Mouse (Mus musculus) gastrocnemius, adult 8-10 months (tissue): ENCODE data around the gene Snn. TPM values are rescaled to one million over a fixed set of nuclear protein-coding genes. Genes with fewer than 3 reads are reported as not detected.
"Not testable (repeated sequence)": the region's sequence is repeated elsewhere in the genome, so short reads cannot be mapped to it uniquely, and the experiment has no call there.

Experiments
- DNase-seq, 2 experiments: peaks; one replicate each; pipeline ENCODE4 v3.0.0; 2022; ENCODE audit warnings: low spot score in 2 of 2
- total RNA-seq, 4 experiments: library from RNA; stranded (reverse); gene quantifications; 2 replicates each; pipeline ENCODE4 v1.2.4; 2022

The Snn gene
- total RNA-seq = 1 to 10 TPM; 2.3 to 3.7 (median 3.1) TPM

DNA sequence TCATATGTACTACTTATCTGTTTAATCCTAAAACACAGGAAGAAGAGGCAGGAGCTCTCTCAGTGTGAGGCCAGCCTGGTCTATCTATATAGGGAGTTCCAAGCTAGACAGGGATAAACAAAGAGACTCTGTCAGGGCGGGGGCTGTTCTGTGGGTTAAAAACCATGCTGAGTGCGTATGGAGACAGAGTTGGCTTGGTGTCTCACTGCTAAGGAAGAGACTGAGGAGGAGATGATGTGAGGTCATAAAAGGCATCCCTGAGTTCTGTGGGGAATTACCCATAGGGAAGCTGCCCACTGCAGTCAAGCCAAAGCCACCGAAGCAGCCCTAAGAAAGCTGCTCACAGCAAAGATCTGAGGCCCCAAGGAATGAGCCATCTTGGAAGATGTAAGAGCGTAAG is at the start of gene Snn:
Gene Snn, plus strand, starts transcription at position 301 of the 400 bp plus-strand sequence.
- no peak for DNase-seq

DNA sequence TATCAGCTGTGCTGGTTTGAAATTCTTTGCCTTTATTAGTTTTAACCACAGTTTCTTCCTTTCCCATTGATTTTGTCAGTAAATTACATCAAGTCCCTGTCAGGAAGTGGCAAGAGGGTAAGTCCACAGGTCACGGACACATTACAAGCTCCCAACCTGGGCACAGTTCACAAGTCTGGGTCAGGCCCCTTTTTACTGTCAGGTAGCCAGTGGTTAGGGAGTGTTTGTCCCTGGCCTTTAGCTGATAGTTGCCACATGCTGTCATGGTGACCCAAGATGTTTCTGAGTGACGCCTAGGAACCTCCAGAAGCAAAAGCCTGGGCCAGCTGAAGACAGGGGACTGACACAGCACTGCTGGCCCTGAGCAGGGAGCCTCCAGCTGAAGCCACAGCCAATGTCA is 49.5 kb upstream of the Snn start:
- DNase-seq = no peak

DNA sequence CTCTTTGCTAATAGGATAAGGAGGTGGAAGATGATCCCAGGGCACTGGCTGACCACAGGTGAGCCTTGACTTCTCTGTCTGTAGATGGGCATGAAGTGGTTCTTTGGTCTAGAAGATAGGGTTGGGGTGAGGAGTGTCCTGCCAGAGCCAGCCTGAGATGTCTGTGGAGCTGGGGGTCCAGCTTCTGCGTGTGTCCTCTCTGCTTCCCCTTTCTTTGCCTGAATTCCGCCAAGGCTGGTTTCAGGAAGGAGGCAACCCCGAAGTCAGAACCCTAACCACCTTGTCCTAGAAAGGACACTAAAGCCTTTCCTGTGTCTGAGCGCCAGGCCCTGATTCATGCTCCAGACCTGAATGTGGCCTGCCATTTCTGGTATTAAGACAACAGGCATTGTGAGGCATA is 48.8 kb upstream of the Snn start:
- no peak for DNase-seq

DNA sequence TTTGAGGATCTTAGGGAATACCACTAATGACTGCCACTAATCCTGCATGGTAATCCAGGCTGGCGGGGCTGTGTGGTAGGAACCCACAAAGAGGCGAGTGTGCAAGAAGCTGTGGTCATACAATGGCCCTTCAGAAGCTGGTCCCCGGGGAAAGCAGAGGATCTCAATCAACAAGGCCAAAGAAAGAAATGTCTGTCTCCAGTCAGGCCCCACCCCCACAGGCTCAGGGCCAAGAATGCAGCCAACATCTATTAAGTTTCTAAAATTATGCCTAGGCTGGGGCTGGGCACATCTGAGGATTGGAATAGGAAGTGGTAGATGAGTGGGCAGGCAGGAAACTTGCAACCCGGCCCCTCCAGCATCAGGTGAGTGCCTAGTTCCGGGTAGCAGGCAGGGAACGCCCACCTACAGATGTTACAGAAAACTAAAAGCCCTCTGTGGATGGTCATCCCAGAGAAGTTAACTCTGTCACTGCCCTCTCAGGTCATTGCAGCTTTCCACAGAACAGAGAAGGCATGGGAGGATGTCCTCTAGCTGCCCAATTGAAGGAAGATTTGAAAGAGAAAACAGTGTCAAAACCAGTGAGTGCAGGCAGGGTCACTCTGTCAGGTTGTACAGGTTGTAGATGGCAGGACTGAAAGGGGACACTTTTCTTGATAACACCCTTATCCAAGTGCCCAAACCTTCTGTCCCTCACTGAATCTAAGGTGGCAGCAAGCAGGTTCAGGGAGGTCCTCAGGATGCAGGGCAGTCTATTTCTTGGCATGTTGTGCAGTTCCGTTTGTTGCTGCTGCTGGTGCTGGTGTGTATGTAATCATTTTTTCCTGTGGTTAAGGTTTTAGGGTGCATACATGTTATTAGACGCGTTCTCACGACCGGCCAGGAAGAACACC is 47.9 kb upstream of the Snn start:
- peak; percentile 26 to 53 for DNase-seq

DNA sequence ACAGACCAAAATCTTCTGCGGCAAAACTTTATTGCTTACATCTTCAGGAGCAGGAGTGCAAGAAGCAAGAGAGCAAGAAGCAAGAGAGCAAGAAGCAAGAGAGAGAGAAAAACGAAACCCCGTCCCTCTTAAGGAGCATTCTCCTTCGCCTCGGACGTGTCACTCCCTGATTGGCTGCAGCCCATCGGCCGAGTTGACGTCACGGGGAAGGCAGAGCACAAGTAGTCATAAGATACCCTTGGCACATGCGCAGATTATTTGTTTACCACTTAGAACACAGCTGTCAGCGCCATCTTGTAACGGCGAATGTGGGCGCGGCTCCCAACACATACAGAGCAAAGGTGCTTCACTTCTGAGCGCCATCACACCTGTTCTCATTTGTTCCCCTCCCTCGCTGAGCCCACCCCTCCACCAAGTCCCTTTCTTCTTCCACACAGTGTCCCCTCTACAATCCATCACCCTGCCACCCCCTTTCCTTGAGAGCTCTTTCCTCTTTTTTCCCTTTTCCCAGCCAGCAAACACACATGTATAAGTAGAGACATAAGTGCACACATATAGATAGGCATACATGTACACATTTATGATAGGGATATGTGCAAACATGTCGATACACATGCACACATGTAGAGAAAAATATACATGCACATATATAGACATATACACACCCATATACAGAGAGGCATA is 47.1 kb upstream of the Snn start:
- DNase-seq = not testable (repeated sequence)

DNA sequence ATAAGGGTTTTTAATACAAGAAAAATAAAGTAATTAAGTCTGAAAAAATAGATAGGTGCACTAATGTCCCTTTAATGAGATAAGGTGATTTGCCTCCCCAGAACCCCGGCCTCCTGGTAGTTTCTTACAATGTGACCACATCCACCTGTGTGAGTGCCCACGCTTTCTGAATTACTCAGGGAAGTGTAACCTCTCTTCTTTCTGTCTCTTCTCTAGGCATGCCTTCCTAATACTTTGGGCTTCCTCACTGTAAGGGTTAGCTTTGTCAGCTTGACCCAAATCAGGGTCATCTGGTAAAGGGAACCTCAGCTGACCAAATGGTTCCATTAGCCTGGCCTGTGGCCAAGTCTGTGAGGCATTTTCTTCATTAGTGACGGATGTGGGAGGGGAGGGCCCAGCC is 46.3 kb upstream of the Snn start:
- DNase-seq = no peak

DNA sequence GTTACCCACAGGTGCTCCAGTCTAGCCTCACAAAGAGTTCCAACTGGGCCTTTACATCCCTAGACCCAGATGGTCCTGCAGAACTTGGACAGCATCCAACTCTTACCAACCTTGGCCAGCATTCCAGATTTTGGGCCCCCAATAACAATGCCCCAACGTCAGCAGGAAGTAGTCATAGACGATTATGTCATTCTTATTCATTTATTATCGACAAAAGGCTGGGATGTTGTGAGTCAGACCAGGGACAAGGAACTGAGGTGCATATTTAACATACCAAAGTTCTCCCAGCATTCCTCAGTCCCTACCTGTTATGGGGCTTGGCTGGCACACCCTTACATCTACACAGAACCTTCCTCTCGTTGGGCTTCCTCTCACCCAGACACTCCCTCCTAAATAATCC is 44.4 kb upstream of the Snn start:
- DNase-seq = no peak

DNA sequence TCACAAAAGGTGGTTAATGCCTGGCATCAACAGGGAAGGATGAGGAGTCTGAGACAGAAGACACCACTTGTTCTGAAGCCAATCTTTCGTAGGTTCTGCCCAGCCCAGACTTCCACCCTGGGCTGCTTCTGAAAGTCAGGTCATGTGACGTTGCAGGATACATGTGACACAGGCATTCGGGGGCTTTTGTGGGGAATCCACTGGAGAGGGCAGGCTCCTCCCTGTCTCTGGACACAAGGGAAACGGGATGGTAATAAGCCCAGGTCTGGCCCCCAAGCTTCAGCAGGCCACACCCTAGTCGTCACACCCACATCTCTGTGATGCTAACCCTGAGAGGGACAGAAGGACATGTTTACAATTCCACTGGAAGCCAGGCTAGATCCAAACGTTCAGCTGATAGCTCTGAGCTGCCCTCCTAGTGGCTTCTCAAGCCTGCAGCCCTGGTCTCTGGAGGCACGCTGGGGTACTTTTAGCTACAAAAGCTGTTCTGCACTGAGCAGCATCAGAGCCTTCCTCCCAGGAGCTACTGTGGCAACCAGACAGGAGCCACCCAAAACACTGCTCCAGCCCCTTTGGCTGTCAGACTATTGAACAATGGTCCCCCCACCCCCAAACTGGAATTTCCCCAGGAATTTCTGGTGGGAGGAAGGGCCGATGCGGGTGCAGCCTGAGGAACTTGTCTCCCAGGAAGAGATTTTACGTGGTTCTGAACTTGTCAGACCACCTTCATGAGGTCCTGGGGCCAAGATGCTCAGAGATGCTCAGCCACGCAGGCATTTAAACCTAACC is 42.7 kb upstream of the Snn start:
- no peak for DNase-seq

DNA sequence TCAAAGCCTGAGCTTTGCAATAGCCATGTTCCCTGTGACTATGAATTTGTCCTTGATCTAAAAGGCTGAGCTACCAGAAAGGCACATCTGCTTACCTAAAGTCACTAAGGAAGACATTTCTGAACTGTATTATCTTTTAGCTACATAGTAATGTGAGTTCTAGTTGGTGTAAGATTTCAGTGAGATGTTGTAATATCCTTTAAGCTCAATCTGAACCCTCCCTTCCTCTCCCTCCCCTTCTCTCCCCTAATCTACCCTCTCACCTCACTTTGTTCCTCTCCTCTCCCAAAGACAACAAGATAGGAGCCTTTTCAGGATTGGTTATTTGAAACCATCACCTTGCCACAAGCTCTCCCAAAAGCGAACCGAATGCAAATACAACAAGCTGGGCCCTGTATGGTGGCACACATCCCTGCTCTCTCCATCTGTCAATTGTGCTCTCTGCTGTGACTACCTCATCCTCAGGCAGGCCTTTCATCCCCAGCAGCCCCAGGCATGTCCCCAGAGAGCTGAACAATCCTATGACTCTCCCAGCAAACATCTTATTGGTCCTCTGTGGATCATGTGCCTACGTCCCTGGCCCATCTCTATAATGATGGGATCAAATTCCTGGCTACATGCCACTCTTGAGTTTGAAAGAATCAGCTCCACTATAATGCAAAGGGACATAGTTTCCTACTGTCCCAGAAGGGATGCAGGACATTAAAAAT is 39.2 kb upstream of the Snn start:
- DNase-seq = no peak

DNA sequence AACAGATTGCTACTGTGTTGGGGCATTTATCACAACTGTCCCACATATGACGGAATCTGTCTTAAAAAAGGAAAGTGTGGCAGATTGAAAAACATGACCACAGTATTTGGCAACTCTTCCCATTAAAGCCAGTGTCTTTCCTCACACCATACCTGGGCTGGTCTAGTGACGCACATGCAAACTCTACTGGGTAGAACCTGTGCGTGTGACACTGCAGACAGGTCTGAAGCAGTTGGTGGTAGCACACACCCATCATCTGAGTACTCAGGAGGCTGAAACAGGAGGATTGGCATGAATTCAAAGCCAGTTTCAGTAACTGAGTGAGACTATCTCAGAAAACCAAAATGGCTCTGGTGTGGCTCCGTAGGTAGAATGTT is 38.6 kb upstream of the Snn start:
- DNase-seq = no peak

DNA sequence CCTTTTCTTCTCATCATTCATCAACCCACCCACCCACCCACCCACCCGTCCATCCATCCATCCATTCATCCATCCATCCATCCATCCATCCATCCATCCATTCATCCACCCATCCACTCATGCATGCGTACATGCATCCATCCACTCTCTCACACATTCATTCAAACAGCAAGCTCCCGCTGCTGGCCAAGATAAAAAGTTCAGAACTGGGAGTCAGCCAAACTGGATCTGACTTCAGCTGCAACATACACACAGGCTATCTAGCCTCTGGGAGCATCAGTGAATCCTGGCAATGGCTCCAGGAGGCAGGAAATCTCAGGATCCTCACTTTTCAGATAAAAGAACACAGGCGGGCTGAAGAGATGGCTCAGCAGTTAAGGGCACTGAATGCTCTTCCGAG is 37.1 kb upstream of the Snn start:
- no peak for DNase-seq

DNA sequence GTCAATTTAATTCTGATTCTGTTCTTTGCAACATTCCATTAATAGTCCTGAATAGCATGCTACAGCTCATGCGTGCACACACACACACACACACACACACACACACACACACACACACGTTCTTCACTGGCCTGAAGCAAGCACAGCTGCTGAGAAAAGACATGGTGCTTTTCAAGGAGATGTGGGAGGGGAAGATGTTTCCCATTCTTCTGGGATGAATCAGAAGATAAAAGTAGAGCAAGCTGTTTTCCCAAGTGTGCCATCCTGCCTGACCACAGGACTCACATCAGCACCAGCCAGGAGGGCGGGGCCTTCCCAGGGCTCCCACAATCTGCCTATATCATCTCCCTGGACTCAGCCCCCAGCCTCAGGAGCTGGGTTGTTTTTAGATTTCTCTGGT is 35.9 kb upstream of the Snn start:
- DNase-seq = peak; percentile 37 to 42

DNA sequence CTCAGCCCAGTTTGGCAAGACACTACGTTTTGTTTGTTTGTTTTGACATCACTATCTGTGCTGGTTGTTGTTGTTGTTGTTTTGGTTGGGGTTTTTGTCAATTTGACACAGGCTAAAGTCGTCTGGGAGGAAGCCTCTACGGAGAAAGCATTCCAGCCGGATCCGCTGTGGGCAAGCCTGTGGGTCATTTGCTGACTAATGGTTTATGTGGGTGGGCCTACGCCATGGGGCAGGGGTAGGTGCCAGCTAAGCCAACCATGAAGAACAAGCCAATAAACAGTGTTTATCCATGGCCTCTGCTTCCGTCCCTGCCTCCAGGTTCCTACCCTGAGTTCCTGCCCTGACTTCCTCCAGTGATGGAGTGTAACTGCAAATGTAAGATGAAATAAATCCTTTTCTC is 32.5 kb upstream of the Snn start:
- no peak for DNase-seq

DNA sequence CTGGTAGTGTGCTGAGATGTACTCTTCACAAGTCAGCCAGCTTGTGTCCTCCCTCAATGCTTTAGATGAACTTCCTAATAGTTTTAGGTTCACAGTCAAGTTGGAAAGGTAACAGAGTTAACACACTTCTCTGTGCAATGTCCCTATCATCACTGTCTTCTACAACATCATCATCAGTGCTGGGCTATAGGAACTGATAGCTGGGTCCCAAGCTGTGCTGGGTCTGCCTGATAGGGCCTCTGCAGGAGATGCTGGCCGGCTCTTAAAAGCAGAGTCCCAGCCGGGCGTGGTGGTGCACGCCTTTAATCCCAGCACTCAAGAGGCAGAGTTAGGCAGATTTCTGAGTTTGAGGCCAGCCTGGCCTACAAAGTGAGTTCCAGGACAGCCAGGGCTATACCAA is 29.9 kb upstream of the Snn start:
- no peak for DNase-seq

DNA sequence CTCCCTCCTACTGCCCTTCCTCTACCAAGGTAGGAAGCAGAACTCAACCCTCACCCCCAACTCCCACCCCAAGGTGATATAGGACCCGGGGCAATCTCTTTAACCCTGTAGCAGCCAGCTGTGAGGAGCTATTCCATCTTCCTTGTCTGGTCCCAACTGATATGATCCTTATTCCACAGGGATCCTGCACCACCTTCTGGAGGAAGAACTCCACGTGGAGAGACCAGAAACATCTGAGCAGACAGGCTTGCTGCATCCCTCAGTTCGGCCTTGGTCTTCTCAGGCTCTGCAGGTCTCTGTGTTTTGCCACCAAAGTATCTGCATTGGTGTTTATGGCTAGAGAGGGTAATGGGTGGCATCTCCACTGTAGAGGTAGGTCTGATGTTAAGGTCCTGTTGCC is 29.4 kb upstream of the Snn start:
- no peak for DNase-seq

DNA sequence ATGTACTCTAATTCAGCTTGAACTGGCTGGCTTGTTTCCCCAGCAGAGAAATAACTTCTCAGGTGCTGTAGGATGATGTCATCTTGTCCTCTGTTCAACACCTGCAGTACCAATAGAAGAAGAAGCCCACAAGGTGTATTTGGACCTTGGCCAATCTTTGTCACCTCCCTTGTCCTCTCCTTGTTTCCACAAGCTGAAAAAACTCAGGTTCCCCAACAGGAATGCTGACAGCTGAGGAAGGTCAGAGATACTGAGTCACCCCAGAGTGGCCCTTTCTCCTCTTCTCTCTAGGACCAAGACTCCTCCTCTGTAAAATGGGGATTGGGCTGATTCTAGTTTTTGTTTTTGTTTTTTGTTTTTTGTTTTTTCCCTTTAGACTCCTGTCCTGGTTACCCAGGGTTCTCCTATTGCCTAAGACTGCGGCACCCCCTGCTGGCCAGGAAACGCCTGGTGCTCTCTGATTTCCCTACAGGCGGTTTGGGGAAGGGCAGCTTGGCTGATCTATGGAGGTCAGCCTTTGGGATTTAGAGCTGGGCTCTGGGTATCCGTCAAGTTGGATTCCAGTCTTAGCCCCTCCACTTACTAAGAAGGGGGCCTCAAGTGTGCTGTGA is 26.4 kb upstream of the Snn start:
- DNase-seq = peak; percentile 71 to 74

DNA sequence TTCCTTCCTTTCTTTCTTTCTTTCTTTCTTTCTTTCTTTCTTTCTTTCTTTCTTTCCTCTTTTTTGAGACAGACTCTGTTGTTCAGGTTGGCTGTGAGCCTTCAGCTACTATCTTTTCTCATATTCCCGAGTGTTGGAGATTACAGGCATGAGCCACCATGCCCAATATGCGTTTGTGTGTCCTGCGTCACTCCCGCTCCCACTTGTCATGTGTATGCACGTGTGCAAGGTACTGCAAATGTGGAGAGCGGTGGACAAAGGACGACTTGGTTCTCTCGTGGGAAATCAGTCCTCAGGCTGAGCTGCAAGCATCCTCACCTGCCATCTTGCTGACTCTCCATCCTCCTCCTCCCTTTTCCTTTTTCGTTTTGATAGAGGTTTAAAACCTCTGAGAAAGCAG is 25.5 kb upstream of the Snn start:
- no peak for DNase-seq

DNA sequence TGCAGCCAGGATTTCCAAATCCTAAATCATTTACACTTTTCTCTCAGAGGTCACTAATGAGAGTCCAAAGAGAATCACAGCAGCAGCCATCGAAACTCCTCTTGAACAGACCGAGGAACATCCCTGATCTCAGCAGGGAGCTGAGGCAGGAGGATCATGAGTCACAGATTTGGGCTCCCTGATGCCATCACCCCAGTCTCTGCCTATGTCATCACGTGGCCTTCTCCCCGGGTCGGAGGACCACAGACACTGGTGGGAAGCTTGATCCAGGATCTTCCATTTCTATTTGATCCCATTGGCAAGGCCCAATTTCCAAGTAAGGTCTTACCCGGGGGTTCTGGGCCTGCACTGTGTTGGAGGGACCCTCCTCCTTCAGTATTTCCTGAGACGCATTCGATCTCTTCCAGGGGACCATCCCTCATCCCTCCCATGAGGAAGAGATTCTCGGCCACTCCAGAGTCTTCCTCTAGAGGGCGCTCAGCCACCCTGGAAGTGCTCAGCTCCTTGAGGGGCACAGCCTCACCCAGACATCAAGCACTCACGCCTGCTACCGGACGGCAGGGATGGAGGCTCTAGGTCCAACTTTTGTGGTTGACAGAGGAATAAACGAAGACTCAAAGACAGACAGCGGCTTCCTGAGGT is 24.8 kb upstream of the Snn start:
- peak; percentile 25 to 43 for DNase-seq

DNA sequence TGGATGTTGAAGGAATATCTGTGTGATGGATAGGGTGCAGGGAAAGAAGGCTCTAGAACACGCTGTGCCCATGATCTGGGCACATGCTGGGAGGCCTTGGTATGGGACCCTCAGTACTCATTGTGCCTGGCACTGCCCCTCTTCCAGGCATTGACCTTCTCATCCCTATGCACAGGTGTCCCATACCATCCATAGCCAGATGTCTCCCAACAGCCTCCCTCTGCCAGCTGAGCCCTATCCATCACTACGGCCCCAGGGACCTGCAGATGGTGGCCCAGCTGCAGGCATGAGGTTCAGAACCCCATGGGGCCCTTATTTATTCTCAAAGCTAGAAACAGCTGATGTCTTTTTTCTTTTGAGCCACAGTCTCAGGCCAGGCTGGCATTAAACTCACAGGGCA is 20.1 kb upstream of the Snn start:
- no peak for DNase-seq

DNA sequence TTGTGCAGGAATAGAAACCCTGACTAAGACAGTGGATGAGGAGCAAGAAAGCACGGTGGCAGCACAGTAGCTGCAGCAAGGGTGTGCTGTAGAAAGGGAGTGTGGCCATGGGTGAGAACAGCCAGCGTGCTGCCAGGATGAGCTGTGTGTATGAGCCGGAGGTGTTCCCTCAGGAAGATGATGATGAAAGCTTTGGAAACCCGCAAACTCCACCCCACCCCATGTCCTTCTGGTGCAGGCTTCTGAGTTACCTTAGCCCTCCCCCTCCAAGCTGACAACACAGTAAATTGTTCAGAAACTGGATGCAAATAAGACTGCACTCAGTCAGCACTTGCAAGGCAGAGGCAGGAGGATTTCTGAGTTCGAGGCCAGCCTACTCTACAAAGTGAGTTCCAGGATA is 17.5 kb upstream of the Snn start:
- no peak for DNase-seq

DNA sequence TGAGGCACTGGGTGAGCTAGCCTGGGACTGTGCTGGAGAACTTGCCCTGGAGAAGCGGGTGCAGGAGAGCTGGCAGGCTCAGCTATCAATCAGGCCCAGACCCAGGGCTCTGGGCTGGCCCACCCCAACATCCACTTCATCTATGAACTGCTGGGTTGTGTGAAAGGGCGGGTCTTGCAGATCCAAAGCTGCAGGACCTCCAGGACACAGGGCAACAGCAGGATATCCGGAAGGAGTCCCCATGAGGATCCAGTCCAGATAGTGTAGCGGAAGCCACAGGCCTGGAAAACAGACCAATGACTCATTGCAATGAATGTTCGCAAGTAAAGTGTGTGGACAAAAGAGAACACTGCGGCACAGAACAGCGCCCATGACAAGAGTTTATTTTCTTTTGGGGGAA is 14.3 kb upstream of the Snn start:
- no peak for DNase-seq
